Mouse (Mus musculus) bone marrow macrophage, adult 2 months (primary cell): Measurements from ENCODE around the gene Zfyve16.

Experiments used
- CTCF ChIP-seq: IDR thresholded peaks from 2 replicates; pipeline ENCODE4 v1.5.1; 2012; ENCODE audit warnings: low read depth, mild to moderate bottlenecking, low read length, moderate library complexity
- POLR2A ChIP-seq: IDR thresholded peaks from 2 replicates; pipeline ENCODE4 v1.6.1; 2012; ENCODE audit warnings: mild to moderate bottlenecking, low read depth, low read length, borderline replicate concordance

GRCm38 (mm10) chr13:92523178-92523813 lies 7.4 kb downstream of the Zfyve16 start:
- TF ChIP-seq CTCF (no peak), POLR2A (no peak)
